Mouse (Mus musculus) G1E-ER4 (cell line): ENCODE data around the gene Exoc6. TPM values are rescaled to one million over a fixed set of nuclear protein-coding genes. Genes with fewer than 3 reads are reported as not detected.
A peak's percentile ranks its signal among the peaks of the same experiment; 100 is the strongest.

Experiments
- GATA1 ChIP-seq: IDR thresholded peaks from one replicate; pipeline ENCODE4 v1.8.0; 2012; ENCODE audit warnings: low read length, inconsistent platforms
- polyA plus RNA-seq: library from polyadenylated mRNA; stranded (reverse); fragments of >175 nt; gene quantifications from 2 replicates; pipeline ENCODE4 v1.2.3, GENCODE M21; 2012

The Exoc6 gene
- polyA plus RNA-seq, 1 experiment, result 31.0 TPM

DNA sequence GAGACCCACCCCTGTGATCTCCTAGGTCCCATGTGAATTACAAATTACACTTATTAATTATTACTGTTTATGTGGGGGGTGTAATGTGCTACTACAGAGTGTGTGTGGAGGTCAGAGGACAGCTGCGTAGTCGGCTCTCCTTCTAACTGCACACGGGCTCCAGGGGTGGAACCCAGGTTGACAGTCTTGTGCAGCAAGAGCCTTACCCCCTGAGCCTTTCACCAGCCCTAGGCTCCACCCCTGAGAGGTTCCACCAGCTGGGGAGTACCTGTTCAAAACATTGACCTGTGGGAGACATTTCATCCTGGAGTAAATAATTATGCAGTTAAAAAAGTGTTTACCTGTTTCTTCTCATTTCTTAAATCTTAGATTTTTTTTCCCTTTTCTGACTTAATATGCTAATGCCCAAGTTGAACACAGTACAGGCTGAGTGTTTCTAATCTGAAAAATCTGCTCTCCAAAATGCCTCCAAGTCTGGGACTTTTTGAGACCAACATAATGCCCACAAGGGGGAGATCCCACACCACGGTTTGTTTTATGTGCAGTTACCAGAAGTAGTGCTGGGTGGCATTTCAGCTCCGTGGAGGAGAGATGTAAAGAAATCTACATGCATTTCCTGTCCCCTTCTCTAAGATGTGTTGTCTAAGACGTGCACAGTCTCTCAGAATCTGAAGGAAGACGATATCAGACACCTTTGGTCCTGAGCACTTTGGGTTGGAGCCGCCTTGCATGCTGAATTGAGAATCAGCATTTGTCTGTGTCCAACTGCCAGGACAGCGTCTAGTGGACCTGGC is 9.3 kb downstream of the Exoc6 start:
- TF ChIP-seq GATA1, result no peak

DNA sequence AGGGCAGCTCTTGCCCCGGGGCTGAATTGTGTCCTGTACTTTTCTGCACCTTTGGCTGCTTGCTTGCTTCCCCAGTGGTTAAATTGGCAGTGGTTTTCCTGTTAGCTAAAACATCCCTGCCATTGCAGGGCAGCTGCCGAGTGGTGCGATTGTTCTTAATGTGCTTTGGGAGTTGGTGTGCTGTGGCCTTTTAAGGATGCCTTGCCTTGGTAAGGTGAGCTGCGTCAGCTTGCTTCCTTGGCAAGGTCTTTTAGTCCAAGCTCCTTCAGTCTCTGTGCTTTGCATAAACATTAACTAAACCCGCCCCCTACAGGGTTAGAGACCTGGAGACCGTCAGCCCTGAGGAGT is 9.8 kb downstream of the Exoc6 start:
- TF ChIP-seq GATA1, result no peak

DNA sequence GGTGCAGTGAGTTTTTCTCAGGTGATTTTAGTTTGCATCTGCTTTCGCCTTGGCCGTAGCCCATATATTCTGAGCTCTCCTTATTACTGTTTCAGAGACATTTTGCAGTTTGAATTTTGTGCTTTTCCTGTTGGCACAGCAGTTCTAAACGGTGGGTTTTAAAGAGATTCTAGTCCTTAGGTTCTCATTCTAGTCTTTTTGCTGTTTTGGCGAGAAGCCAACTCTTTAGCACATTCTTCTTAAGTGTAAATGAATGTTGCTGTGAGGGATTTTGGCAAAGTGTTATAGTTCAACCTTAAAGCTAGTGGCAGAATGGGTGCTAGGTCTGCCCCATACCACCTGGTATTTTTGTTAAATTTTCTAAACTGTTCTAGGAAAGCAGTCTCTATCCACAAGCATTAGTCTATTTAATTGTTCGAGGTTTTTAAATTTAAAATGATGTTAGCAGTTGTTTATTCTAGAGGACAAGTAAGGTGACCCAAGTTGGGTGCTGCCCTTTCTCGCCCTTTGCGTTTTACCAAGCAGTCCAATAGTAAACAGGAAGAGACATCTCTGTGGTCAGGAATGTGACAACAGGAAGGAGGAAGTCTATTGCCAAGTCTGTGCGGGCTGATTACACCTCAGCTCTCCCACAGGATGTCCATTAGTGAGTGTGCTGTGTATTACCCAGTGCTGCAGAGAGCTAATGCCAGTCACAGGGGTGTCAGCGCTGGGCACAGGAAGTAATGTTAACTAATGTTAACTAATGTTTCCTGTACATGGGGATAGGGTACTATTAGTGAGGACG is 11.1 kb downstream of the Exoc6 start:
- peak; percentile 28 for TF ChIP-seq GATA1

DNA sequence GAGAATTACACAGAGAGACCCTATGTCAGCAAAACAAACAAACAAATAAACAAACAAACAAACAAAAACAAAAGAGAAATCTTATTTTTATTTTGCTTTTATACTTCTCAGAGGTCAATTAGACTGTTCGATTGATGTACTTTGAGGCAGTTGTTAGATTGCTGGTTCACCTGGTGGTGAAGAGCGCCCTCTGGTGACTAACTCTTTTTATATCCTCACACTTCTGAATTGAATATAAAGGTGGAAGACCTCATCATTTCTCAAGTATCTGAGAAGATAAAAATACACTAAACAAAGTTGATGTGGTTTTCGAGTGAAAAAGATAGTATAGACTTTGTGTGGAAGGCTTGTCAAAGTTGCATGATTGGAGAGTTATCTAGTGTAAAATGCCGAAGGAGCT is 13.5 kb downstream of the Exoc6 start:
- no peak for TF ChIP-seq GATA1

DNA sequence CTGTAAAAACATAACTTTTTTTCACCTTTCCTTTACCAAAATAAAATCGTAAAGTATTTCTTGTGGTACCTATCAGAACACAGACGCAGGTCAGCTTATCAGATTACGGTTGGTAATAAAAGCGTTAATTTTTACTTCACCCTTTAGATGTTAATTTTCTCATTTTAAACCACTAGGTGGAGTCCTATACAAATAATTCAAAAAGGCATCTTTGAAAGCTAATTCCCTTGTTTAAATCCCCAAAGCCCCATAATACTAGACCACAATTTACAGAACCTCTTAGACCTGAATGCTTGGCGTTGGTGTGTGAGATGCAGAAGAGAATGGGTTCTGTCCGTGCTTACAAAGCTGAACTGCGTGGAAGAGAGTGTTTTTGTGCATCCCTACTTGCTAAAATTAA is 15.6 kb downstream of the Exoc6 start:
- TF ChIP-seq GATA1, result no peak

DNA sequence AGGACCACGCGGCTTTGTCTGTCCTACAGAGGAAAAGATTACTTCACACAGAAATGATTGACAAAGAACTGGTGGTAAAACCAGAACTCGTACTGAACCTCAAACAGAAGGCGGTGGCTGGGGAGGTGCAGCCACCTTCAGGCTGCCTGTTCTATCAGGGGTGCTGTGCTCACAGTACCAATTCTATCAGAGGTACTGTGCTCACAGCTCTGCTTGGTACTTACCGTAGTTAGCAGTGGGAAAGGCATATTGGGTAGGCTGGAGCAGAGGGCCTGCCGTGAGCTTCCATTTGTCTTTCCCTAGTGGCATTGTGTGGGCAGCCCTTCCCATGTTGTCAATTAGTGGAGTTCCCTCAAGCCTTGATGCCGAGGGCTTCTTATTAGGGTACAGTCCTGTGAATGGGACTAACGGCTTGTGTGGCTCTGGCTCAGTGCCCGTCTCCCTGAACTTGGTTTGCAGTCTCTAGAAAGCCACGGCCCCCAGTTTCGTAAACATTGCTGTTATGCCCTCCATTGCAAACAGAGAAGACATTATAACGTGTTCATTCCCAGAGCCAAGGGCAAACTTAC is 19.1 kb downstream of the Exoc6 start:
- no peak for TF ChIP-seq GATA1

DNA sequence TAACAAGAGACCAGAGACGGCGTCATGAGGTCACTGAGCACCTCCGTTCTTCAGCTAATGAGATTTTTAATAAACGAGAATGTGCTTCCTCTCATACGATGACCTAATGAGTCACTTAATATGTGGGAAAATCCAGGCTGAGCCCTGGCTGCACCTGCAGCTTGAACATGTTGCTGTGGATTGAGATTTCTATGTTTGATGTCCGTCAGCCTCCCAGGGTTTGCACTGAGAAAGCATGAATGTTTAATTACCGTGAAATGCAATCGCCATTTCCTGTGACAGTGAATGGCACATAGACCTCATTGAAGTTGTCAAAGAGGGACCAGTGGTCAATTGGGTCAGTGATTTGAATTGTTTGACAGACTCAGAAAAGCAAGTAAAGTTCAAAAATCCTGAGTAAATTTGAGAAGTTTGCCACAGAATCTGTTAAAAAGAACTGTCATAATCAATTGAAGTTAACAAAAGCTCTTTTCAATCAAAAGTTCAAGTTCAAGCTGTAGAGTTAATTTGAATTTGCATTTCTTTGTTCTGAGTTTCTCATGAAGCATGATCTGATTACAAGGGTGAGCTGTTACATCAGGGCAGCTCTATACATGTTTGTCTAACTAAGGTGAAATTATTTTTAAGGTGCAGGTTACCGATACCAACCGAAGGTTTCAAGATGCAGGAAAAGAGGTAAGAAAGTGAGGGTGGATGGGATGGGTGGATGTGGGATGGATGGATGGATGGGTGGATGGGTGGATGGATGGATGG is 20.9 kb downstream of the Exoc6 start:
- no peak for TF ChIP-seq GATA1

DNA sequence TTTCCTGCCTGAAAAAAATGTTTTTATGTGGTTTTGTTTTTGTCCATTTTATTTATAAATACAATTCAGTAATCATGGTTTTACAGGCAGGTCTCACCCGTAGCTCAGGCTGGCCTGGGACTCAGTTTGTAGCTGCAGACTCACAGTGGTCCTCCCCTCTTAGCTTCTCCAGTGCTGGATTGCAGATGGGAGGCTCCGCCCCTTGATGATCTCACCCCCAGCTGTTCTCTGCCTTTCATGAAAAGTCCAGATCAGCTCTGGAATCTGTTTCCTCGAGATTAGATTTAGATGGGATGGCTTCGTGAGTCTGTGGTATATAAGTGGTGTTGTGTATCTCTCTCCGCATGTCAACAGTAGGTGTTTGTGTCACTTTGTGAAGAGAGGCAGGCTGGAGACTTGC is 24.6 kb downstream of the Exoc6 start:
- peak; percentile 27 for TF ChIP-seq GATA1

DNA sequence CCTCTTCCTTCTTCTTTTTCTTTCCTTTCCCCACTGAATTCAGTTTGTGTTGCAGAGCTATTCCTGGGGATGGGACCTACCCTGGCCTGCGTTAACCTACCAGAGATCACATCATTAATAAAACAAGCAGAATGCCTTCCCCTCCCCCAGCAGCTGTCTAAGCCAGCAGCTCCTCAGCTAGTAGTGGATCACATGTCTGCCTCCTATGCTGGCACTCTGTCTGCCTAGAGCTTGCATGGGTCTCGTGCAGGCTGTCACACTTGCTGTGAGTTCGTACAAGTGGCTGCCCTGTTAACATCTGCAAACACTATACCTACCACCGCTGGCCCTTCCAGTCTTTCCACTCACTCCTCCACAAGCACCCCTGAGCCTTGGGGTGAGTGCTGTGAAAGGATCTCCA is 29.4 kb downstream of the Exoc6 start:
- TF ChIP-seq GATA1, result no peak

DNA sequence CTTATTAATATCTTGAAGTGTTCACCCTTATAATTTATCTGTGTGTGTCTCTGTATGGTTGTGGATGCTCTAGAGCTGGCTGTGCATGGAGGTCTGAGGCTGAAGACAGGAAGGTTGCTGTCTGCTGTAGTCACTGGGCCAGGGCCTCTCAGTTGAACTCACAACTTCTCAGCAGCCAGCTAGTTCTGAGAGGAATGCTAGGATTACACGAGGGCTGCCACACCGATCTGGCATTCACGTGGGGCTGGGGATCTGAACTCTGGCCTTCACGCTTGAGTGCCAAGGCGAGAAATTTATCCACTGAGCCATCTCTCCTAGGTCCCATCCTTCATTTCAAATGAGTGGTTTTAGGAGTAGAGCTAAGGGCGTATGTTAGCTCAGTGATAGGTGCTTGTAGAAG is 30.2 kb downstream of the Exoc6 start:
- no peak for TF ChIP-seq GATA1

DNA sequence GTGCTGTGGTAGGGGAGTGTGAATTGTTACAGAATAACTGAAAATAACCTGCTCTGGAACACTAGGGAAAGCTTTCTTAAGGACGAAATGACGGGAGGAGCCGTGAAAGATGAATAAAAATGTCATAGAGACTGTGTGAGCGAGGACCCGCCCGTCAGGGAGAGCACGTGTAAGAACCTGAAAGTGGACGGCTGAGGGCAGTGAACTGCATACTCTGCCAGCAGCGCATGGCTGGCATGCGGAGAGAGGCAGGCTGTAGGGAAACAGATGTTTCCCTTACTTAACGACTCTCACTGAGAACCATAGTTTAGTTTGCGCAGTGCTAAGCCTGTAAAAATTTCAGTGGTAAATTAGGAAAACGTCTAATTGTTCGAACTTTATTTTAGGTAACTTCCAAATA is 35.0 kb downstream of the Exoc6 start:
- no peak for TF ChIP-seq GATA1

DNA sequence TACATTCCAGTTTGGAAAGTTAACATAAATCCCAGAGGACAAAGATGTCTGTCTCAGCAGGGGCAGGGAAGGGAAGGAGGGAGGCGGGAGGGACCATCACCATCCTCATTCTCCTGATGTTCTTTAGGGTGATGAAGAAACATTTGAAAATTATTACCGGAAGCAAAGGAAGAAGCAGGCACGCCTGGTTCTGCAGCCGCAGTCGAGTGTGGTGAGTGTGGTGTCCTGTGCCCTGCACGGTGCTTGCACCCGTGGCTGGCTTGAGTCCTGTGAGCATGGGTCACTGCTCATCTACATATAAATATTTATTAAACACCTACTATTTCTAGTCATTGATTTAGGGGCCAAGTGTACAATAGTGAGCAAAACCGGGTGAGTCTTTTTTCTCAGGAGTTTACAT is 35.5 kb downstream of the Exoc6 start:
- TF ChIP-seq GATA1, result no peak

DNA sequence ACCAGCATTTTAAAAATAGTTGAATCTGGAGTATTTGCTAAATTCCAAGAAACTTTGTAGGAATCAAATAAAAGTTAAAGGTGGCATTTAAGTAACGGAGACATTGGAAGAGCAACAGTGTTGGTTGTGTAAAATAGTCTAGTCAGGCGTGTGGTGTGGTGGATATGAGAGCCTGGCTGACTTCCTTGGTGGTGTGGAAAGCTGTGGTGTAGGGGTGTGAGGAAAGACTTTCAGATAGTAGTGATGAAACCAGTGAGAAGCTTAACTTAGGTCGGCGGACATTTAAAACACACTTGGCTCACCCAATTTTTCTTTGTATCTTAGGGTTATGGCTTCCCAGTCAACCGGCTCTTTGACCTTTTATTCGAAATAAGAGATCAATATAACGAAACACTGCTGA is 40.3 kb downstream of the Exoc6 start:
- TF ChIP-seq GATA1, result no peak

DNA sequence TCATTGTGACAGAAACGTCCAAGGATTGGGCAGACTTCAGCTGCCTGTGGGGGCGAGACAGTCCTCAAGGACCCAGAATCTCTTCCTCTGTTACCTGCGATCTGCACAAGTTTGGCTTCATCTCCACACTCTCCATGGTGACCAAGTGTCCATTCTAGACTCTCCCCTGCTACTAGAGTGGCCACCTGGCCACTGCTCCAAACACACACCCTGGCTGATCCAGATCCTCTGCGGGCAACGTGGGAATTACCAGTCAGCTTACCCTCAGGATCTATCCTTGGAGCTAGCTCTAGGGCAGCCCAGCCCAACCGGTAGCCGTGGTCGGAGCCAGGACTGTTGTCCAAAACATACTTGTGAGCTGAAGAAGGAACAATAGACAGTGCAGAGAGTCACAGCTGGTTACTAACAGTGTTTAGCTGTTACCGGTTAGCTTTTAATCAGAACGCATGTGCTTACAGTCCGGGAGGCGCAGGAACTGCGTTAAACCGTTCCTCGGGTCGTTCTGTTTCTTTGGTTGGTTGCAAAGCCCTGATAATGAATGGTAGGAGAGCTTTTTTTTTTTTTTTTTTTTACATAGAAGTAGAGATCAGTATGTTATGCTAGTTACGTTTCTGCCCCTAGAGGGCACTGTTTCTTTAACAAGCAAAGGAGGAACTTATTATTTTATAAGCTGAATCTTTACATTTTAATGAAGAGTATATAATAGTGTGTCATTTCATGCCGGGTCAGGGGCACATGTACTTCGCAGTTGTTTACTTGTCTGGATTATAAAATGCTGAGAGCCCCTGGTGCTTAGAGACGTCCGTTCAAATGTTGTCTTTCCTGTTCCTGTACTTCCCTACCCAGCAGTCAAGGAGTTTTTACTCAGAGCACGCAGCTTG is 52.0 kb downstream of the Exoc6 start:
- no peak for TF ChIP-seq GATA1

DNA sequence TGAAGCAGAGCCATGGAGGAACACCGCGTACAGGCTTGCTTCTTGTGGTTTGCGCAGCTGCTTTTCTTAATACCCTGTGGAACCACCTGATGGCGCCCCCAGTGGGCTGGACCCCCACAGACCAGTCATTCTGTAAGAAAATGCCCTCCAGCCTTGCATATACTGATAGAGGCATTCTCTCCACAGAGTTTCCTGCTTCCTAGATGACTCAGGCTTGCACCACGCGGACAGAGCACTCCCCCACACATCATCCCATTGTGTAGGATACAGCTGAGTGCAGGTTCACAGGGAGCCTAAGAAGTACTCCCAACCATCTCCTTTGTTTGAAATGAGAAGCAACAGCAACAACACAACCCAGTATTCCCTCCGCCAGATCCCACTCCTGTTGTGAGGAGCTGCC is 59.8 kb downstream of the Exoc6 start:
- TF ChIP-seq GATA1, result no peak
